Mouse (Mus musculus): Measurements from ENCODE around the gene Fam102b.

Gene Fam102b

GRCm38 (mm10) chr3:109027515-109027987 lies at the start of gene Fam102b:
Gene Fam102b (minus strand): TSS chr3:109027607.
- peak; percentile 87 for DNase-seq

GRCm38 (mm10) chr3:109062989-109063388 lies 35.6 kb upstream of the Fam102b start:
- no peak for DNase-seq

GRCm38 (mm10) chr3:109062391-109062790 lies 35.0 kb upstream of the Fam102b start:
- no peak for DNase-seq

- no peak for DNase-seq
Observed at GRCm38 (mm10) chr3:109059903-109060302, 32.5 kb upstream of the Fam102b start.

GRCm38 (mm10) chr3:109051946-109052331 lies 24.5 kb upstream of the Fam102b start:
- DNase-seq, result no peak

GRCm38 (mm10) chr3:109051056-109051945 lies 23.9 kb upstream of the Fam102b start:
- no peak for DNase-seq

GRCm38 (mm10) chr3:109047707-109048283 lies 20.4 kb upstream of the Fam102b start:
- no peak for DNase-seq

- no peak for DNase-seq
Observed at GRCm38 (mm10) chr3:109046428-109046827, 19.0 kb upstream of the Fam102b start.

GRCm38 (mm10) chr3:109043395-109043794 lies 16.0 kb upstream of the Fam102b start:
- DNase-seq, result no peak

- no peak for DNase-seq
Observed at GRCm38 (mm10) chr3:109040908-109041307, 13.5 kb upstream of the Fam102b start.

- no peak for DNase-seq
Observed at GRCm38 (mm10) chr3:109034411-109034810, 7.0 kb upstream of the Fam102b start.

GRCm38 (mm10) chr3:109032306-109032705 lies 4.9 kb upstream of the Fam102b start:
- DNase-seq, result no peak

GRCm38 (mm10) chr3:109031626-109032025 lies 4.2 kb upstream of the Fam102b start:
- no peak for DNase-seq

GRCm38 (mm10) chr3:109030817-109031216 lies 3.4 kb upstream of the Fam102b start:
- DNase-seq, result peak; percentile 37

- DNase-seq, result peak; percentile 16
Observed at GRCm38 (mm10) chr3:109029661-109030060, 2.3 kb upstream of the Fam102b start.

- DNase-seq, result peak; percentile 51
Observed at GRCm38 (mm10) chr3:109026991-109027470, 376 bp downstream of the Fam102b start.

GRCm38 (mm10) chr3:109026462-109026990 lies 881 bp downstream of the Fam102b start:
- DNase-seq, result peak; percentile 23

- DNase-seq, result peak; percentile 76
Observed at GRCm38 (mm10) chr3:109025579-109025978, 1.8 kb downstream of the Fam102b start.

- no peak for DNase-seq
Observed at GRCm38 (mm10) chr3:109023066-109023465, 4.3 kb downstream of the Fam102b start.

GRCm38 (mm10) chr3:109021720-109022516 lies 5.5 kb downstream of the Fam102b start:
- no peak for DNase-seq

GRCm38 (mm10) chr3:109018336-109018735 lies 9.1 kb downstream of the Fam102b start:
- DNase-seq, result no peak

- no peak for DNase-seq
Observed at GRCm38 (mm10) chr3:109012595-109012994, 14.8 kb downstream of the Fam102b start.
